Mouse (Mus musculus) bone marrow, adult 2 months (tissue): ENCODE measurements around the gene B3gntl1. TPM values are rescaled to one million over a fixed set of nuclear protein-coding genes. Genes with fewer than 3 reads are reported as not detected.

ENCODE experiments used
- H3K27ac ChIP-seq: fragments of 200-500 bp; 2 replicates; pipeline ENCODE4 v1.5.1; 2012; ENCODE audit warnings: low read depth, mild to moderate bottlenecking, control low read depth, inconsistent platforms, low read length; ENCODE audit not compliant: control insufficient read depth, poor library complexity, insufficient read depth
- H3K4me1 ChIP-seq: fragments of 200-500 bp; 2 replicates; pipeline ENCODE4 v1.6.1; 2011; ENCODE audit warnings: low read length; ENCODE audit not compliant: control insufficient read depth, insufficient read depth
- H3K4me3 ChIP-seq: fragments of 200-500 bp; replicated peaks from 2 replicates; pipeline ENCODE3; 2011; ENCODE audit warnings: mild to moderate bottlenecking, low read depth, low read length, control low read depth; ENCODE audit not compliant: control insufficient read depth
- CTCF ChIP-seq: fragments of 200-500 bp; IDR thresholded peaks from 2 replicates; pipeline ENCODE4 v1.5.1; 2011; ENCODE audit warnings: low read length, control low read depth; ENCODE audit not compliant: control insufficient read depth, insufficient read depth
- POLR2A ChIP-seq: fragments of 200-500 bp; IDR thresholded peaks from 2 replicates; pipeline ENCODE4 v1.6.1; 2011; ENCODE audit warnings: low read depth, mild to moderate bottlenecking, control low read depth, low read length, borderline replicate concordance; ENCODE audit not compliant: control insufficient read depth
- WGBS: fragments of 180-500 bp; shearing (Covaris S2); methylation state at CpG from one replicate; pipeline ENCODE4 v1.1.7; 2018; 5-methylcytosine and 5-hydroxymethylcytosine counted together
- polyA plus RNA-seq: library from polyadenylated mRNA; stranded (reverse); fragments of >200 nt; gene quantifications from 2 replicates; pipeline ENCODE4 v1.2.4, GENCODE M21; 2011; ENCODE audit warnings: low replicate concordance; ENCODE audit not compliant: missing spikeins, insufficient read depth, insufficient read length

Gene B3gntl1
- polyA plus RNA-seq, 1 experiment = 6.1 TPM

- TF ChIP-seq CTCF = no peak
- TF ChIP-seq POLR2A = no peak
- 22% methylated on average over 6 of the region's 6 CpGs for WGBS
- no peak overlapping the region for H3K4me3 ChIP-seq
- H3K4me1 ChIP-seq = peaks cover 3% of the 10 kb centered on the region; the same call in 1 of the 2 replicates
- H3K27ac ChIP-seq = no peak overlapping the region
These were observed 17.7 kb downstream of the B3gntl1 start for GRCm38 (mm10) chr11:121655166-121655806.

- no peak overlapping the region for H3K27ac ChIP-seq
- TF ChIP-seq POLR2A (no peak), CTCF (no peak)
- H3K4me1 ChIP-seq = peaks cover 3% of the 10 kb centered on the region; the same call in 1 of the 2 replicates
- 82% methylated on average over 9 of the region's 9 CpGs for WGBS
- no peak overlapping the region for H3K4me3 ChIP-seq
These were observed 18.5 kb downstream of the B3gntl1 start for GRCm38 (mm10) chr11:121654406-121654945.

- Histone ChIP-seq H3K27ac (no peak overlapping the region), H3K4me1 (peaks cover 3% of the 10 kb centered on the region; the same call in 1 of the 2 replicates), H3K4me3 (no peak overlapping the region)
- no peak for TF ChIP-seq POLR2A
- TF ChIP-seq CTCF = no peak
- WGBS = 91% methylated on average over 4 of the region's 4 CpGs
These were observed 19.3 kb downstream of the B3gntl1 start for GRCm38 (mm10) chr11:121653631-121654030.

- H3K4me1 ChIP-seq = peaks cover 3% of the 10 kb centered on the region; the same call in 1 of the 2 replicates
- TF ChIP-seq CTCF (peak; percentile 73), POLR2A (no peak)
- H3K4me3 ChIP-seq = no peak overlapping the region
- H3K27ac ChIP-seq = no peak overlapping the region
- WGBS = 47% methylated on average over 10 of the region's 10 CpGs
These were observed 20.2 kb downstream of the B3gntl1 start for GRCm38 (mm10) chr11:121652547-121653305.

GRCm38 (mm10) chr11:121651983-121652382 is 21.0 kb downstream of the B3gntl1 start:
- H3K4me1 ChIP-seq = peaks cover 3% of the 10 kb centered on the region; the same call in 1 of the 2 replicates
- H3K27ac ChIP-seq = no peak overlapping the region
- no peak overlapping the region for H3K4me3 ChIP-seq
- TF ChIP-seq CTCF (no peak), POLR2A (no peak)
- 85% methylated on average over 5 of the region's 5 CpGs for WGBS

- 88% methylated on average over 9 of the region's 9 CpGs for WGBS
- Histone ChIP-seq H3K27ac (no peak overlapping the region), H3K4me3 (no peak overlapping the region), H3K4me1 (peaks cover 3% of the 10 kb centered on the region; the same call in 1 of the 2 replicates)
- no peak for TF ChIP-seq POLR2A
- TF ChIP-seq CTCF = no peak
These were observed 21.4 kb downstream of the B3gntl1 start for GRCm38 (mm10) chr11:121651556-121651955.

- Histone ChIP-seq H3K4me3 (no peak overlapping the region), H3K4me1 (peaks cover 3% of the 10 kb centered on the region; the same call in 1 of the 2 replicates), H3K27ac (no peak overlapping the region)
- WGBS = 87% methylated on average over 11 of the region's 11 CpGs
- TF ChIP-seq CTCF (no peak), POLR2A (no peak)
These were observed 22.3 kb downstream of the B3gntl1 start for GRCm38 (mm10) chr11:121650668-121651067.

- TF ChIP-seq CTCF (no peak), POLR2A (no peak)
- no peaks in the 10 kb centered on the region for H3K4me1 ChIP-seq
- H3K4me3 ChIP-seq = no peak overlapping the region
- no peak overlapping the region for H3K27ac ChIP-seq
- WGBS = 68% methylated on average over 10 of the region's 10 CpGs
These were observed 23.1 kb downstream of the B3gntl1 start for GRCm38 (mm10) chr11:121649900-121650299.
